Mouse (Mus musculus) kidney, postnatal 36 days (tissue): ENCODE data around the gene Gmeb1.
A peak's percentile ranks its signal among the peaks of the same experiment; 100 is the strongest.
"Not testable (repeated sequence)": the region's sequence is repeated elsewhere in the genome, so short reads cannot be mapped to it uniquely, and the experiment has no call there.

ENCODE experiments used
- DNase-seq, 2 experiments: peaks; one replicate each; pipeline ENCODE4 v3.0.0; 2021 to 2022; ENCODE audit warnings: mixed read lengths in 2 of 2

Gmeb1 gene

GRCm38 (mm10) chr4:132261514-132262357, at the start of gene Gmeb1:
Gene Gmeb1, minus strand, starts transcription at chr4:132261602.
- DNase-seq = peak; percentile 75 to 89

DNA sequence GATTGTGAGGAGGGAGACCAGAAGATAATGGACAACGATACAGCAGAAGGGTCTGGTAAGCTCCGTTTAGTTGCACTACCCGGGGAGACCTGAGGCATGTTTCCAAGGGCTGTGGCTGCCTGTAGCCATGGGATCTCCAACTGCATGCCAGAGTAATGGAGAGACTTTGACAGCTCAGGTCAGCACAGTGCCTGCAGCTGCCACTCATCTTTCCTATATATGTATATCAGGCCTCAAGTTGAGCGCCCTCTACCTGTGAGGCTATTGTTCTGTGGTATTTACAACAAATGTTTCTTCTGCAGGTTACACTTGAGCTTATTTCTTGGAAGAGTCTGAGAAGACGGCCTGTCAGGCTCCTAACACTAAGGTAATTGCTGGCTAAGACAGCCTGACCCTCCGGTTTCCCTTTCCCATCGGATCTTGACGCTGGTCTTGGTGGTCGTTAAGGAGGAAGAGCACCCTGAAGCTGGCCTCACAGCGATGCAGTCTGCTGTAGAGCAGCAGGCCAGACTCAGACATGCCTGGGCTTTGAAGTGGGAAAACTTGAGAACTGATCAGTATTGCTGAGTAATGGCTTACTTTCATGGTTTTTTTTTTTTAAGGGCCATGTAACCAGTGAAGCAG, 48.6 kb upstream of the Gmeb1 start:
- DNase-seq = peak; percentile 69 to 72

DNA sequence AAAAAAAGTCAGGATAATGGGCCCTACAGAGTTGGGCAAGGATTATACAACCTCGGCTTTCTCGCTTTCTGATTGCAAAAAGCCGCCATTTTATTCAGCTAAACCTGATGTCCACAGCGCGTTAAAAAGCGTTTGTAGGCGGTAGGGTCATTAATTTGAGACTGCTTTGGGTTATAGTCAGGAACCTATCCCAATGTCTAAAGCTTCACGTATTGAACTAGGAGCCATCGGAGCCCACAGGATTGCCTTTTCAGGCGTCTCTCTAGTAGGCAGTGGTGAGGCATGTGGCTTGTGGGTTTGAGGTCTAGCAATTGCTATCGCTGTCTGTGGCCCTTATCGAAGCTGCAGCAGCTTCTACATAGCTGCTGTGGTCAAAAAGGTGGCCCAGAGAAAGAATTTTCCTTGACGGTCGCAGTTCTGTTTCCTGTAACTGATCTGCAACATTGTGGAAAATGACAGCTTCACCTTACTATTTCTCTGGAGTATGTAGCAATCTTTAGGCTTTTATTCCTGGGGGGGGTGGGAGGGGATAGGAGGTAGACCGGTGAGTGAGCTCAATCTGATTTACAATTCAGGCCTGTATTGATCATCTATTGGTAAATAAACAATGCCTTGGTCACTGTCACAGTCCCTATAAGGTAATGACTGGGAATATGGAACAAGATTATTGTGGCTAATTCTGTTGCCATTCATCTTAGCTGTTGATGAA, 47.9 kb upstream of the Gmeb1 start:
- peak in 1 of 2 experiments; percentile 23 for DNase-seq

GRCm38 (mm10) chr4:132308437-132309139, 47.2 kb upstream of the Gmeb1 start:
- peak; percentile 92 to 95 for DNase-seq

GRCm38 (mm10) chr4:132306004-132306403, 44.6 kb upstream of the Gmeb1 start:
- DNase-seq = no peak

DNA sequence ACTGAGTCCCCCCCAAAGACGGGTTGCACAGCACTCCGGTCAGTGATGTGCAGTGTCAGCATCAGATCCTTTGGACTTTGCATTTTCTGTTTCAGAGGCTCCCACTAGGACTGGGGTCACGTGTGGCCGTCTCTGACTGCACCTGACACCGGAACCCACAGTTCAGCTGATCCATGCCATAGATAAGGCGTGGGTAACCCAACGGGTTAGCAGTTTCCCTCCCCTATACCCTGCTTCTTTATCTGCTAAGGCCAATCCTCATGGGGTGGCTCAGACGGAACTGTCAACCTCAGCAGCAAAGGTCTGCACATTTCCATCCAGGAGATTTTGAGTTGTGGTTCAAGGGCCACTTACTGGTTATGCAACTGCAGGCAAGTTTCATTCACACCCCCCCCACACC, 43.9 kb upstream of the Gmeb1 start:
- DNase-seq = peak; percentile 70 to 71

DNA sequence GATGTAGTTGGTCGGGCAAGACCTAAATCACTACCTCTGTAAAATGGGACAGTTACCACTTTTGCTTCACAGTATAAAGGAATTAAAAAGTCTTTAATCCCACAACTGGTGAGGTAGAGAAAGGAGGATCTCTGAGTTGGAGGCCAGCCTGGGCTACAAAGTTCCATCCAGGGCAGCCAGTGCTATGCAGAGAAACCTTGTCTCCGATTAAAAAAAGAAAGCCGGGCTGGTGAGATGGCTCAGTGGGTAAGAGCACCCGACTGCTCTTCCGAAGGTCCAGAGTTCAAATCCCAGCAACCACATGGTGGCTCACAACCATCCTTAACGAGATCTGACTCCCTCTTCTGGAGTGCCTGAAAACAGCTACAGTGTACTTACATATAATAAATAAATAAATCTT, 42.1 kb upstream of the Gmeb1 start:
- not testable (repeated sequence) for DNase-seq

- peak; percentile 41 to 69 for DNase-seq
Observed at GRCm38 (mm10) chr4:132302939-132303479, 41.6 kb upstream of the Gmeb1 start, which contains the start of gene Rab42. Gene Rab42, minus strand, starts transcription at chr4:132303385.

GRCm38 (mm10) chr4:132301965-132302938, 40.9 kb upstream of the Gmeb1 start:
- DNase-seq = no peak

DNA sequence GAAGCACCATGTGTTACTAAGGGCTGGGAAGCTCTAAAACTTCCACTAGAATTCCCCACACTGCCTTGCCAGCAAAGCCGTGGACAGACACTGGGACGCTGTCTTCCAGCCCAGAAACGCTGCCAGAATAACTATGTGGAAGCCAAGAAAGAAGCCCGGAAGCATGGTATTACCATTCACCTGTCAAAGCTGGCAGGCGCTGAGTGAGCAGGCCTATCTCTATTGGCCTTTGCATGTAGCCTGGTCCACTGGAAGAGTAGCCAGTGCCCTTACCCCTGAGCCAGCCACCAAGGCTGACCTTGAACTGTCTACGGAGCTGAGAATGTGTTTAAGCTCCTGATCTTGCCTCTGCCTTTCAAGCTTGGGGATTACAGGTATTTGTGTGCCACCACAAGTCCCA, 40.1 kb upstream of the Gmeb1 start:
- no peak for DNase-seq

- no peak for DNase-seq
Observed at GRCm38 (mm10) chr4:132299849-132300248, 38.4 kb upstream of the Gmeb1 start.

- DNase-seq = peak in 1 of 2 experiments; percentile 54
Observed at GRCm38 (mm10) chr4:132295696-132296390, 34.4 kb upstream of the Gmeb1 start.

- peak; percentile 50 to 59 for DNase-seq
Observed at GRCm38 (mm10) chr4:132293682-132294240, 32.4 kb upstream of the Gmeb1 start.

- DNase-seq = peak; percentile 68 to 83
Observed at GRCm38 (mm10) chr4:132292988-132293387, 31.6 kb upstream of the Gmeb1 start.

- peak in 1 of 2 experiments; percentile 40 for DNase-seq
Observed at GRCm38 (mm10) chr4:132291624-132292335, 30.4 kb upstream of the Gmeb1 start.

DNA sequence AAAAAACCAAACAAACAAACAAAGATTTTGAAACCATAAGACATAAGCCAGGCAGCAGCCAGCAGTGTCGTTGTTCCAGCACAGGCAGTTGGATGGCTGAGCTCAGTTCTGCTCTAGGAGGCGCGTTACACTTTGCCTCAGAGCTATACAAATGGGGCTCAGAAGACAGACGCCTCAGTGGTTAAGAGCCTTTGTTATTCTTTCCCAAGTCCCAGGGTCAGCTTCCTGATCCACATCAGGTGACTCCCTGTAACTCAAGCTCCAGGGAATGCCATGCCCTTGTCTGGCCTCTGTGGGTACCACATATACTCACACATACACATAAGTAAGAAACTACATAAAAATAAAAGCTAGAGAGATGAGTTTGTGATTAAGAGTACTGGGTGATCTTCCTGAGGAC, 29.7 kb upstream of the Gmeb1 start:
- no peak for DNase-seq

DNA sequence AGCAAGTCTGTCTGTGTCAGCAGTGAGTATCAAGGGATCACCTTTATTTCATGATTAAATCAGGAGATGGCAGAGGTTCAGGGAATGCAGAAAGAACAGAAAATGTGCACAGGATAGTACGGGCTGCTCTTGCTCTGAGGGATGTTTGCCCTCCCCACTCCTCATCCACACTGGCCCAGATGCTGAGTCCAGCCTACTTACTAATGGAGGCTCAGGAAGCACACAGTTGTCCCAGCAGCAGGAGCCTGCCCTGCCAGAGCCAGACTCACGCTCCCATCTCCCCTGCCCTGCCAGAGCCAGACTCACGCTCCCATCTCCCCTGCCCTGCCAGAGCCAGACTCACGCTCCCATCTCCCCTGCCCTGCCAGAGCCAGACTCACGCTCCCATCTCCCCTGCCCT, 27.4 kb upstream of the Gmeb1 start:
- DNase-seq = not testable (repeated sequence)

DNA sequence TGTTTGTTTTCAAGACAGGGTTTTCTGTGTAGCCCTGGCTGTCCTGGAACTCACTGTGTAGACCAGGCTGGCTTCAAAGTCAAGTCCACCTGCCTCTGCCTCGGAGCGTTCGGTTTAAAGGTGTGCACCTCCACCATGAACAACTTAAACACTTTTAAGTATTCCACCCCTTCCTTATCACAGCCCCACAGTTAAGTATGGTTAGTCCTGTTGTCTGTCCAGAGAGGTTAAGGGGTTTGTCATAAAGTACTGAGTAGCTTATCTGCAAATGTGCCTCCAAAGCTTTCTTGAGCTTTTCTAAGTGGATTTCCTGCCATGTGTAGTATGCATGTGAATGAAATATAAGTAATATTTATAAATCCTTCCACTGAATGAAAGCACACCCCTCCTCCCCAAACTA, 14.5 kb upstream of the Gmeb1 start:
- DNase-seq = no peak

DNA sequence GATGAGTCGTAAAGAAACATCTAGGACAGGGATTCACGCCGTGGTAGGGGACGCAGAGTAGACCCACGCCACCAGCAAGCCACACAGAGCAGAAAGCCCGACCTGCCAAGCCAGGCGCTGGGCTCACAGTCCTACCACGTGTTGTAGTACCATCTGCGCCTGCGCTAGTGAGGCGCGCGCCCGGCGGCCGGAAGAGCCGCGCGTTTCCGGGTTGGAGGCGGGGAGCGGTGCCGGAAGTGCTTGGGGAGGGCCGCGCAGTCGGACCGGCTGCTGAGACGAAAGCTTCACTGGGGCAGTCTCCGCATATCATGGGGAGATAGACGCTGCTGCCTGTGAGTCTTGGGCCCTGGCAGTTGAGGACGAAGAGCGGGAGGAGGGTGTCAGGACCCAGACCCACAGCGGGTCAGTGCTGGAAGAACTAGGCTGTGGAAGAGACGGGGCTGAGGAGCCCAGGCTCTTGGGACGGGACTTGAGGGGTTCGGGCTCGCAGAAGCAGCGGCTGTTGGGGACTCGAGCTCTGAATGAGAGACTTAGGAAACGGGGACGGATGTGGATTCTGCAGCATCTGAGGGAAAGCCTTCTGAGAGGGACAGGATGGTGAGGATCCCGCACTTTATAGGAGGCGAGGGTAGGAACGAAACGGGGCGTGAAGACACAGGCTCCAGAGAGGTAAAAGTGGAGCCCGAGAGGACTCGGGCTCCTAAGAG, 12.9 kb upstream of the Gmeb1 start, which contains the start of gene Taf12:
Taf12 (plus strand) TSS at position 220 of the 707 bp plus-strand sequence.
- DNase-seq = peak; percentile 92 to 94
